Mouse (Mus musculus): ENCODE measurements around the gene Dohh. TPM values are rescaled to one million over a fixed set of nuclear protein-coding genes. Genes with fewer than 3 reads are reported as not detected.

Dohh gene
- polyA plus RNA-seq, 1 experiment = 64.0 TPM

DNA sequence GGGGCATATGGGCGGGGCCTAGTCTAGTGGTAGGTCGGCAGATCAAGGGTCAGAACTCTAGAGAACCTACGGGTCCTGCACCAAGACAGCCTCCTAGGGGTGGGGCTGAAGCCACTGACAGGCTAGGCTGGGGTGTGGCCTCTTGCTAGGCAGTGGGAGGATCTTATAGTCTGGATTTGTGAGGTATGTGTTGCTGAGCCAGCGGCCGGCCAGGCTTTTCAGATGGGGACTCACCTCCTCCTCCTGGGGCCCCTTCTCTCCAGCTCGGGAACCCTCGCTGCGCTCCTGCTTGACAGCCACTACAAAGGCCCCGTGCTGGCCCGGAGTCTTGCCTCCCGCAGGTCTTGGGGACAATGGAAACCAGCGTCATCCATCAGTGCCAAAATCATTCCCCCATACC is 35.1 kb upstream of the Dohh start:
- DNase-seq (ENCODE audit: low read depth) = no peak
- no peak for TF ChIP-seq CTCF (IDR thresholded peaks at IDR 0.05; ENCODE audit: borderline replicate concordance, extremely low read depth, insufficient read depth, insufficient read length)
- TF ChIP-seq POLR2A (IDR thresholded peaks at IDR 0.05; ENCODE audit: borderline replicate concordance, extremely low read depth, insufficient read depth, insufficient read length, poor library complexity, severe bottlenecking) = no peak

GRCm38 (mm10) chr10:81349961-81350350 is 34.3 kb upstream of the Dohh start:
- no peak for TF ChIP-seq CTCF (IDR thresholded peaks at IDR 0.05; ENCODE audit: borderline replicate concordance, extremely low read depth, insufficient read depth, insufficient read length)
- no peak for TF ChIP-seq POLR2A (IDR thresholded peaks at IDR 0.05; ENCODE audit: borderline replicate concordance, extremely low read depth, insufficient read depth, insufficient read length, poor library complexity, severe bottlenecking)
- no peak for DNase-seq (ENCODE audit: low read depth)

GRCm38 (mm10) chr10:81350351-81351063 is 33.7 kb upstream of the Dohh start, which contains the start of gene Hmg20b:
TSS of gene Hmg20b (minus strand) at chr10:81350480.
- peak; percentile 100 for DNase-seq (ENCODE audit: low read depth)
- TF ChIP-seq CTCF (IDR thresholded peaks at IDR 0.05; ENCODE audit: borderline replicate concordance, extremely low read depth, insufficient read depth, insufficient read length) (peak; percentile 84), POLR2A (IDR thresholded peaks at IDR 0.05; ENCODE audit: borderline replicate concordance, extremely low read depth, insufficient read depth, insufficient read length, poor library complexity, severe bottlenecking) (0 out of 2 replicates have a peak, but pooled peaks have one; percentile 25)

- no peak for DNase-seq (ENCODE audit: low read depth)
- TF ChIP-seq POLR2A (IDR thresholded peaks at IDR 0.05; ENCODE audit: borderline replicate concordance, extremely low read depth, insufficient read depth, insufficient read length, poor library complexity, severe bottlenecking) (no peak), CTCF (IDR thresholded peaks at IDR 0.05; ENCODE audit: borderline replicate concordance, extremely low read depth, insufficient read depth, insufficient read length) (no peak)
Observed at GRCm38 (mm10) chr10:81351678-81352291, 32.4 kb upstream of the Dohh start.

- no peak for DNase-seq (ENCODE audit: low read depth)
- TF ChIP-seq POLR2A (IDR thresholded peaks at IDR 0.05; ENCODE audit: borderline replicate concordance, extremely low read depth, insufficient read depth, insufficient read length, poor library complexity, severe bottlenecking) (no peak), CTCF (IDR thresholded peaks at IDR 0.05; ENCODE audit: borderline replicate concordance, extremely low read depth, insufficient read depth, insufficient read length) (no peak)
Observed at GRCm38 (mm10) chr10:81354738-81355477, 29.3 kb upstream of the Dohh start.

DNA sequence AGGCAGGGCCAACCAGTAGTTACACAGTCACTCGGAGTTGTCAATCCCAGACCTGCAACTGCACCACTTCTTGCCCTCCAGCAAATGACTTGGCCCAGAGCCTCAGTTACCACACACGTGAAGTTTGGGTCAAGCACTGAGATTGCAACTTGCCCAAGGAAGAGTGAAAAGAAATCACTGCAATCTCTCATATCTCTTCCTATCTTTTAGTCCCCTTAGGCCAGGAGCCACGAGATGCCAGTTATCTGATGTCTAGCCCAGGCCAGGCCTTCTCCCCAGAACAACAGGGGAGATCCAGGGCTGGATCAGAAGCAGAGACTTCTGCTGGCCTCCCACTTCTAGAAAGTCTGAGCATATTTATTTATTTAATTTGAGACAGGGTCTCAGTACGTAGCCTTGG is 28.7 kb upstream of the Dohh start:
- no peak for DNase-seq (ENCODE audit: low read depth)
- TF ChIP-seq CTCF (IDR thresholded peaks at IDR 0.05; ENCODE audit: borderline replicate concordance, extremely low read depth, insufficient read depth, insufficient read length) = no peak
- TF ChIP-seq POLR2A (IDR thresholded peaks at IDR 0.05; ENCODE audit: borderline replicate concordance, extremely low read depth, insufficient read depth, insufficient read length, poor library complexity, severe bottlenecking) = no peak

GRCm38 (mm10) chr10:81356352-81356990 is 27.8 kb upstream of the Dohh start:
- TF ChIP-seq POLR2A (IDR thresholded peaks at IDR 0.05; ENCODE audit: borderline replicate concordance, extremely low read depth, insufficient read depth, insufficient read length, poor library complexity, severe bottlenecking) = no peak
- no peak for TF ChIP-seq CTCF (IDR thresholded peaks at IDR 0.05; ENCODE audit: borderline replicate concordance, extremely low read depth, insufficient read depth, insufficient read length)

GRCm38 (mm10) chr10:81356991-81357844 is 27.0 kb upstream of the Dohh start, which contains the start of gene Mfsd12:
TSS of gene Mfsd12 (plus strand) at chr10:81357491.
- TF ChIP-seq POLR2A (IDR thresholded peaks at IDR 0.05; ENCODE audit: borderline replicate concordance, extremely low read depth, insufficient read depth, insufficient read length, poor library complexity, severe bottlenecking) = peak; percentile 79
- TF ChIP-seq CTCF (IDR thresholded peaks at IDR 0.05; ENCODE audit: borderline replicate concordance, extremely low read depth, insufficient read depth, insufficient read length) = no peak
- peak; percentile 96 for DNase-seq (ENCODE audit: low read depth)

More at GRCm38 (mm10) chr10:81356352-81356990, 27.8 kb upstream of the Dohh start:
- DNase-seq (ENCODE audit: low read depth) = no peak

GRCm38 (mm10) chr10:81358209-81358608 is 26.0 kb upstream of the Dohh start:
- DNase-seq (ENCODE audit: low read depth) = no peak
- no peak for TF ChIP-seq CTCF (IDR thresholded peaks at IDR 0.05; ENCODE audit: borderline replicate concordance, extremely low read depth, insufficient read depth, insufficient read length)
- no peak for TF ChIP-seq POLR2A (IDR thresholded peaks at IDR 0.05; ENCODE audit: borderline replicate concordance, extremely low read depth, insufficient read depth, insufficient read length, poor library complexity, severe bottlenecking)

GRCm38 (mm10) chr10:81358841-81359240 is 25.4 kb upstream of the Dohh start:
- TF ChIP-seq POLR2A (IDR thresholded peaks at IDR 0.05; ENCODE audit: borderline replicate concordance, extremely low read depth, insufficient read depth, insufficient read length, poor library complexity, severe bottlenecking) = no peak
- TF ChIP-seq CTCF (IDR thresholded peaks at IDR 0.05; ENCODE audit: borderline replicate concordance, extremely low read depth, insufficient read depth, insufficient read length) = no peak

More at GRCm38 (mm10) chr10:81358841-81359240, 25.4 kb upstream of the Dohh start:
- no peak for DNase-seq (ENCODE audit: low read depth)
